Comparison of ENCODE assay signal across 16 mouse cellular contexts in genomic region chr4:98836519-98836918, GRCm38 (mm10). TPM values are rescaled to one million over a fixed set of nuclear protein-coding genes. Genes with fewer than 3 reads are reported as not detected.
DNase-seq lines count a peak whose midpoint lies in the region; TF ChIP-seq lines count a peak whose summit lies in the region.
"Had no signal": no experiment of that assay in that cellular context is flagged by ENCODE, and none has a peak within 500 bp of the region (broad histone marks: within the 10 kb centered on the region; RNA-seq: fewer than 3 reads in every experiment).

No protein-coding gene starts in this region.

- TF ChIP-seq POLR2A in thymus, adult 2 months (IDR thresholded peaks at IDR 0.05; ENCODE audit: control insufficient read depth, extremely low read depth, insufficient read depth, low read length, poor library complexity), result no peak

- no peaks in the 10 kb centered on the region for H3K27me3 ChIP-seq in thymus, adult 2 months (ENCODE audit: control insufficient read depth, insufficient read depth, low read length)
- H3K27me3 ChIP-seq: neural tube, embryonic 15.5 days had no signal

- no peak overlapping the region for H3K4me3 ChIP-seq in thymus, adult 2 months (ENCODE audit: control insufficient read depth, insufficient read depth, low read length)
- H3K4me3 ChIP-seq: hindbrain, embryonic 10.5 days; neural tube, embryonic 15.5 days had no signal

- DNase-seq in embryo, embryonic 10 days (ENCODE audit: low spot score), result peak; percentile 42
- DNase-seq in embryo, embryonic 10.5 days (ENCODE audit: low spot score), result no peak
- peak; percentile 18 for DNase-seq in thymus, postnatal 25 days
- DNase-seq in thymus, adult 2 months, result no peak
- peak; percentile 48 to 54 for DNase-seq in kidney, postnatal 4 days
- DNase-seq in retina, embryonic 14.5 days (ENCODE audit: low spot score), result peak; percentile 8
- no peak for DNase-seq in gastrocnemius, postnatal 4 days (ENCODE audit: low spot score in 2 of 2)
- DNase-seq in cerebellum, adult 9-10 months, result no peak
- DNase-seq: gastrocnemius, postnatal 14 days had no signal

- no peak for TF ChIP-seq CTCF in thymus, adult 2 months (IDR thresholded peaks at IDR 0.05; ENCODE audit: borderline replicate concordance, control insufficient read depth, extremely low read depth, insufficient read depth, low read length, poor library complexity)

- 25% methylated on average over 5 of the region's 5 CpGs for WGBS in thymus, adult 2 months

- H3K4me1 ChIP-seq in thymus, adult 2 months (replicated peaks; ENCODE audit: control insufficient read depth, insufficient read depth, low read length), result no peaks in the 10 kb centered on the region

- no peaks in the 10 kb centered on the region for H3K36me3 ChIP-seq in thymus, adult 2 months (ENCODE audit: control insufficient read depth, insufficient read depth, low read length)
- H3K36me3 ChIP-seq: hindbrain, embryonic 10.5 days; neural tube, embryonic 15.5 days had no signal

- H3K27ac ChIP-seq in thymus, adult 2 months (ENCODE audit: control insufficient read depth, insufficient read depth, low read length), result no peak overlapping the region
- H3K27ac ChIP-seq: hindbrain, embryonic 10.5 days; neural tube, embryonic 15.5 days had no signal

RNA-seq across cellular contexts. Expression of gene I0C0044D17Rik, which starts 12.9 kb away (rescaled TPM):
- not detected in 2 replicates for polyA plus RNA-seq in thymus, adult 2 months (2012; rRNA removed)
- total RNA-seq in gastrocnemius, postnatal 4 days (2021), result not detected
- total RNA-seq: gastrocnemius, postnatal 14 days had no signal
- polyA plus RNA-seq: C2C12; forebrain, embryonic 11.5 days; hindbrain, embryonic 10.5 days; limb, embryonic 14.5 days; midbrain, embryonic 11.5 days; neural tube, embryonic 15.5 days; small intestine, adult 2 months had no signal

RNA-seq across cellular contexts. Expression of gene Kank4, which starts 19.2 kb away (rescaled TPM):
- polyA plus RNA-seq in thymus, adult 2 months (2012; rRNA removed), result 0.14 and 0.31 TPM in 2 replicates
- total RNA-seq in gastrocnemius, postnatal 4 days (2021), result 1 to 10 TPM; 7.0 to 7.7 TPM
- polyA plus RNA-seq: C2C12 had no signal

Comparison
In these comparisons a context has a peak if more than half of its experiments do, and no peak if none do; other contexts are left out.
1. DNase-seq: peak in embryo, embryonic 10 days (single experiment), thymus, postnatal 25 days (single experiment), kidney, postnatal 4 days (2 of 2) and retina, embryonic 14.5 days (single experiment); none in embryo, embryonic 10.5 days (single experiment), thymus, adult 2 months (single experiment), gastrocnemius, postnatal 4 days (0 of 2) and cerebellum, adult 9-10 months (single experiment).